12 mouse cellular contexts compared by ENCODE assay signal in genomic region chr12:111682806-111683205, GRCm38 (mm10). TPM values are rescaled to one million over a fixed set of nuclear protein-coding genes. Genes with fewer than 3 reads are reported as not detected.
DNase-seq lines count a peak whose midpoint lies in the region; ATAC-seq and TF ChIP-seq lines count a peak whose summit lies in the region.
"Had no signal": no experiment of that assay in that cellular context is flagged by ENCODE, and none has a peak within 500 bp of the region (broad histone marks: within the 10 kb centered on the region; RNA-seq: fewer than 3 reads in every experiment).

No protein-coding gene starts in this region.

- no peak for TF ChIP-seq CTCF in E14TG2a.4 (conservative IDR thresholded peaks at IDR 0.05; ENCODE audit: low read length)

- H3K27me3 ChIP-seq in forebrain, embryonic 10.5 days (ENCODE audit: poor library complexity, severe bottlenecking) = no peaks in the 10 kb centered on the region
- H3K27me3 ChIP-seq in forebrain, embryonic 14.5 days (replicated peaks; ENCODE audit: control insufficient read depth, insufficient read depth, low read length) = no peaks in the 10 kb centered on the region
- no peaks in the 10 kb centered on the region for H3K27me3 ChIP-seq in hindbrain, embryonic 13.5 days
- H3K27me3 ChIP-seq in hindbrain, embryonic 16.5 days (replicated peaks; ENCODE audit: control insufficient read depth, insufficient read depth, low read length) = no peaks in the 10 kb centered on the region
- no peaks in the 10 kb centered on the region for H3K27me3 ChIP-seq in E14TG2a.4 (ENCODE audit: insufficient read depth, low read length)
- H3K27me3 ChIP-seq in kidney, embryonic 16.5 days (ENCODE audit: insufficient read depth, low read length) = no peaks in the 10 kb centered on the region

- 78% methylated on average over 5 of the region's 5 CpGs for WGBS in forebrain, embryonic 10.5 days
- WGBS in forebrain, embryonic 14.5 days = 67% methylated on average over 5 of the region's 5 CpGs
- 61% methylated on average over 5 of the region's 5 CpGs for WGBS in hindbrain, embryonic 13.5 days
- WGBS in hindbrain, embryonic 16.5 days = 63% methylated on average over 5 of the region's 5 CpGs
- WGBS in kidney, embryonic 16.5 days = 74% methylated on average over 5 of the region's 5 CpGs

- H3K36me3 ChIP-seq in forebrain, embryonic 10.5 days (replicated peaks) = peaks cover 55% of the 10 kb centered on the region
- peaks cover 24% of the 10 kb centered on the region for H3K36me3 ChIP-seq in forebrain, embryonic 14.5 days (ENCODE audit: control insufficient read depth, insufficient read depth, low read length)
- H3K36me3 ChIP-seq in hindbrain, embryonic 13.5 days = peaks cover 36% of the 10 kb centered on the region
- H3K36me3 ChIP-seq in hindbrain, embryonic 16.5 days (ENCODE audit: control insufficient read depth, insufficient read depth, low read length) = no peaks in the 10 kb centered on the region
- H3K36me3 ChIP-seq in E14TG2a.4 (ENCODE audit: insufficient read depth, low read length) = peaks cover 58% of the 10 kb centered on the region
- H3K36me3 ChIP-seq in kidney, embryonic 16.5 days (ENCODE audit: insufficient read depth, low read length) = peaks cover 28% of the 10 kb centered on the region

- H3K4me2 ChIP-seq in forebrain, embryonic 14.5 days (ENCODE audit: low read length) = no peak overlapping the region
- no peak overlapping the region for H3K4me2 ChIP-seq in hindbrain, embryonic 13.5 days
- no peak overlapping the region for H3K4me2 ChIP-seq in hindbrain, embryonic 16.5 days (ENCODE audit: low read length)
- H3K4me2 ChIP-seq in kidney, embryonic 16.5 days (replicated peaks; ENCODE audit: low read depth, low read length) = no peak overlapping the region

- H3K9me3 ChIP-seq in forebrain, embryonic 10.5 days = no peaks in the 10 kb centered on the region
- no peaks in the 10 kb centered on the region for H3K9me3 ChIP-seq in forebrain, embryonic 14.5 days (replicated peaks; ENCODE audit: control insufficient read depth, low read length)
- H3K9me3 ChIP-seq in hindbrain, embryonic 13.5 days = no peaks in the 10 kb centered on the region
- no peaks in the 10 kb centered on the region for H3K9me3 ChIP-seq in hindbrain, embryonic 16.5 days (ENCODE audit: control insufficient read depth, low read length)
- H3K9me3 ChIP-seq in E14TG2a.4 (ENCODE audit: low read length) = no peaks in the 10 kb centered on the region
- no peaks in the 10 kb centered on the region for H3K9me3 ChIP-seq in kidney, embryonic 16.5 days (ENCODE audit: low read length)

- H3K4me3 ChIP-seq in forebrain, embryonic 10.5 days = no peak overlapping the region
- H3K4me3 ChIP-seq in forebrain, embryonic 14.5 days (ENCODE audit: low read depth, low read length) = no peak overlapping the region
- H3K4me3 ChIP-seq in hindbrain, embryonic 13.5 days = no peak overlapping the region
- no peak overlapping the region for H3K4me3 ChIP-seq in hindbrain, embryonic 16.5 days (ENCODE audit: low read length)
- H3K4me3 ChIP-seq in E14TG2a.4 (replicated peaks; ENCODE audit: low read length) = 0 out of 2 replicates have a peak overlapping the region, but pooled peaks have one; percentile 17
- H3K4me3 ChIP-seq in kidney, embryonic 16.5 days (ENCODE audit: low read length) = no peak overlapping the region
- H3K4me3 ChIP-seq: erythroblast, embryonic 14.5 days had no signal

- no peak for ATAC-seq in forebrain, embryonic 14.5 days
- no peak for ATAC-seq in hindbrain, embryonic 13.5 days (ENCODE audit: low FRiP score)
- no peak for ATAC-seq in hindbrain, embryonic 16.5 days
- no peak for ATAC-seq in kidney, embryonic 16.5 days (ENCODE audit: low FRiP score, low TSS enrichment)

- H3K9ac ChIP-seq in forebrain, embryonic 14.5 days (ENCODE audit: low read length) = no peak overlapping the region
- H3K9ac ChIP-seq in hindbrain, embryonic 13.5 days = peak overlapping the region; percentile 15; the same call in 1 of the 2 replicates
- H3K9ac ChIP-seq in hindbrain, embryonic 16.5 days (ENCODE audit: low read depth, low read length) = no peak overlapping the region
- no peak overlapping the region for H3K9ac ChIP-seq in kidney, embryonic 16.5 days (replicated peaks; ENCODE audit: low read length)

- peak overlapping the region; percentile 40; the same call in 1 of the 2 replicates for H3K27ac ChIP-seq in forebrain, embryonic 10.5 days
- no peak overlapping the region for H3K27ac ChIP-seq in forebrain, embryonic 14.5 days (ENCODE audit: low read depth, low read length)
- H3K27ac ChIP-seq in hindbrain, embryonic 13.5 days = no peak overlapping the region
- H3K27ac ChIP-seq in hindbrain, embryonic 16.5 days (ENCODE audit: low read depth, low read length) = no peak overlapping the region
- H3K27ac ChIP-seq in kidney, embryonic 16.5 days (ENCODE audit: low read length) = no peak overlapping the region

- H3K4me1 ChIP-seq in forebrain, embryonic 10.5 days = peaks cover 50% of the 10 kb centered on the region
- peaks cover 18% of the 10 kb centered on the region for H3K4me1 ChIP-seq in forebrain, embryonic 14.5 days (ENCODE audit: control insufficient read depth, insufficient read depth, low read length)
- H3K4me1 ChIP-seq in hindbrain, embryonic 13.5 days (replicated peaks) = peaks cover 28% of the 10 kb centered on the region
- H3K4me1 ChIP-seq in hindbrain, embryonic 16.5 days (ENCODE audit: control insufficient read depth, insufficient read depth, low read depth, low read length) = peaks cover 24% of the 10 kb centered on the region
- peaks cover 81% of the 10 kb centered on the region for H3K4me1 ChIP-seq in E14TG2a.4 (replicated peaks; ENCODE audit: low read depth, low read length)
- peaks cover 16% of the 10 kb centered on the region for H3K4me1 ChIP-seq in kidney, embryonic 16.5 days (ENCODE audit: insufficient read depth, low read length)

- DNase-seq in forebrain, embryonic 10.5 days (ENCODE audit: extremely low spot score, low spot score) = no peak
- DNase-seq in forebrain, embryonic 14.5 days (ENCODE audit: low spot score) = no peak
- peak; percentile 81 for DNase-seq in lung, postnatal 10 days
- no peak for DNase-seq in cerebellum, postnatal 36 days
- DNase-seq: adrenal gland, postnatal 25 days; kidney, adult 11 months; right cerebral cortex, postnatal 25 days had no signal

RNA-seq across cellular contexts. Expression of gene Trmt61a, which starts 4.9 kb away (rescaled TPM):
- 23.7 and 23.8 TPM in 2 replicates for polyA plus RNA-seq in forebrain, embryonic 10.5 days (2016; fragmentation: Nextera tagmentation; extraction: Ambion mirVana)
- 5.8 and 7.8 TPM in 2 replicates for polyA plus RNA-seq in forebrain, embryonic 14.5 days (2014; fragmentation: Nextera tagmentation; extraction: Ambion mirVana)
- 8.6 and 9.3 TPM in 2 replicates for polyA plus RNA-seq in hindbrain, embryonic 13.5 days (2015; fragmentation: Nextera tagmentation; extraction: Ambion mirVana)
- 8.8 and 11.1 TPM in 2 replicates for polyA plus RNA-seq in hindbrain, embryonic 16.5 days (2015; fragmentation: Nextera tagmentation; extraction: Ambion mirVana)
- polyA plus RNA-seq in kidney, embryonic 16.5 days (2015; fragmentation: Nextera tagmentation; extraction: Ambion mirVana) = 11.6 and 12.2 TPM in 2 replicates

RNA-seq across cellular contexts. Expression of gene Ckb, which starts 10.7 kb away (rescaled TPM):
- 1,567 and 1,577 TPM in 2 replicates for polyA plus RNA-seq in forebrain, embryonic 10.5 days (2016; fragmentation: Nextera tagmentation; extraction: Ambion mirVana)
- polyA plus RNA-seq in forebrain, embryonic 14.5 days (2014; fragmentation: Nextera tagmentation; extraction: Ambion mirVana) = 1,532 and 1,552 TPM in 2 replicates
- polyA plus RNA-seq in hindbrain, embryonic 13.5 days (2015; fragmentation: Nextera tagmentation; extraction: Ambion mirVana) = 1,675 and 1,703 TPM in 2 replicates
- polyA plus RNA-seq in hindbrain, embryonic 16.5 days (2015; fragmentation: Nextera tagmentation; extraction: Ambion mirVana) = 1,949 and 2,238 TPM in 2 replicates
- polyA plus RNA-seq in kidney, embryonic 16.5 days (2015; fragmentation: Nextera tagmentation; extraction: Ambion mirVana) = 134 and 188 TPM in 2 replicates

RNA-seq across cellular contexts. Expression of gene Bag5, which starts 30.3 kb away (rescaled TPM):
- 56.5 and 57.5 TPM in 2 replicates for polyA plus RNA-seq in forebrain, embryonic 10.5 days (2016; fragmentation: Nextera tagmentation; extraction: Ambion mirVana)
- 60.4 and 65.8 TPM in 2 replicates for polyA plus RNA-seq in forebrain, embryonic 14.5 days (2014; fragmentation: Nextera tagmentation; extraction: Ambion mirVana)
- polyA plus RNA-seq in hindbrain, embryonic 13.5 days (2015; fragmentation: Nextera tagmentation; extraction: Ambion mirVana) = 65.3 and 67.9 TPM in 2 replicates
- 65.3 and 65.7 TPM in 2 replicates for polyA plus RNA-seq in hindbrain, embryonic 16.5 days (2015; fragmentation: Nextera tagmentation; extraction: Ambion mirVana)
- polyA plus RNA-seq in kidney, embryonic 16.5 days (2015; fragmentation: Nextera tagmentation; extraction: Ambion mirVana) = 52.0 and 59.5 TPM in 2 replicates

RNA-seq across cellular contexts. Expression of gene Apopt1, which starts 30.3 kb away (rescaled TPM):
- polyA plus RNA-seq in forebrain, embryonic 10.5 days (2016; fragmentation: Nextera tagmentation; extraction: Ambion mirVana) = 57.9 and 62.6 TPM in 2 replicates
- polyA plus RNA-seq in forebrain, embryonic 14.5 days (2014; fragmentation: Nextera tagmentation; extraction: Ambion mirVana) = 47.1 and 50.8 TPM in 2 replicates
- polyA plus RNA-seq in hindbrain, embryonic 13.5 days (2015; fragmentation: Nextera tagmentation; extraction: Ambion mirVana) = 55.1 and 62.1 TPM in 2 replicates
- polyA plus RNA-seq in hindbrain, embryonic 16.5 days (2015; fragmentation: Nextera tagmentation; extraction: Ambion mirVana) = 52.9 and 54.7 TPM in 2 replicates
- 54.8 TPM in 2 replicates for polyA plus RNA-seq in kidney, embryonic 16.5 days (2015; fragmentation: Nextera tagmentation; extraction: Ambion mirVana)
